Mouse (Mus musculus) stomach, embryonic 16.5 days (tissue): ENCODE measurements at regions not wholly inside any gene's neighbourhood (a gene's known extent, or its start where the extent isn't known, plus 50 kb on each side); places are given as distances from the start of the nearest gene placed in this dataset.

ENCODE experiments used
- ATAC-seq: fragments of 200-750 bp; cut with Nextera tagmentation; 2 replicates; pipeline ENCODE4 v1.8.0; 2017; ENCODE audit warnings: moderate number of reproducible peaks, moderate TSS enrichment; ENCODE audit not compliant: insufficient read depth, low FRiP score
- H3K27ac ChIP-seq: fragments of 300-500 bp; sonication (generic); 2 replicates; pipeline ENCODE4 v1.5.1; 2014; ENCODE audit warnings: low read length
- H3K27me3 ChIP-seq: fragments of 300-500 bp; sonication (generic); 2 replicates; pipeline ENCODE4 v1.6.1; 2014; ENCODE audit warnings: low read length, control low read depth, mixed read lengths; ENCODE audit not compliant: control insufficient read depth, insufficient read depth
- H3K36me3 ChIP-seq: fragments of 300-500 bp; sonication (generic); 2 replicates; pipeline ENCODE4 v1.6.1; 2014; ENCODE audit warnings: low read length; ENCODE audit not compliant: control insufficient read depth, insufficient read depth
- H3K4me1 ChIP-seq: fragments of 300-500 bp; sonication (generic); 2 replicates; pipeline ENCODE4 v1.6.1; 2014; ENCODE audit warnings: low read length, control low read depth, mixed read lengths; ENCODE audit not compliant: control insufficient read depth, insufficient read depth
- H3K4me2 ChIP-seq: fragments of 300-500 bp; sonication (generic); 2 replicates; pipeline ENCODE4 v1.6.1; 2014; ENCODE audit warnings: low read depth, low read length, mixed read lengths
- H3K4me3 ChIP-seq: fragments of 300-500 bp; sonication (generic); replicated peaks from 2 replicates; pipeline ENCODE4 v1.5.1; 2014; ENCODE audit warnings: mild to moderate bottlenecking, low read length
- H3K9ac ChIP-seq: fragments of 300-500 bp; sonication (generic); 2 replicates; pipeline ENCODE4 v1.6.1; 2014; ENCODE audit warnings: low read length
- H3K9me3 ChIP-seq: fragments of 300-500 bp; sonication (generic); replicated peaks from 2 replicates; pipeline ENCODE4 v1.6.1; 2016; ENCODE audit warnings: low read length, control low read depth; ENCODE audit not compliant: control insufficient read depth
- WGBS: fragments of 180-500 bp; shearing (Covaris S2); extraction: QIAGEN DNeasy Blood & Tissue Kit; methylation state at CpG from one replicate; pipeline ENCODE4 v1.1.7; 2014; 5-methylcytosine and 5-hydroxymethylcytosine counted together

- Histone ChIP-seq H3K4me2 (no peak overlapping the region), H3K27me3 (no peaks in the 10 kb centered on the region), H3K9me3 (no peaks in the 10 kb centered on the region), H3K9ac (no peak overlapping the region), H3K36me3 (no peaks in the 10 kb centered on the region), H3K4me3 (no peak overlapping the region), H3K4me1 (no peaks in the 10 kb centered on the region), H3K27ac (no peak overlapping the region)
- WGBS = 33% methylated on average over 6 of the region's 6 CpGs
- ATAC-seq = no peak
These were observed 61.7 kb upstream of the Lrfn2 start for GRCm38 (mm10) chr17:48870443-48870842.

GRCm38 (mm10) chr17:48877505-48877904 is 54.7 kb upstream of the Lrfn2 start:
- no peaks in the 10 kb centered on the region for H3K36me3 ChIP-seq
- 61% methylated on average over 8 of the region's 8 CpGs for WGBS

GRCm38 (mm10) chr17:48880590-48880989 is 51.6 kb upstream of the Lrfn2 start:
- no peaks in the 10 kb centered on the region for H3K27me3 ChIP-seq
- 79% methylated on average over 3 of the region's 3 CpGs for whole genome bisulfite sequencing
- H3K27ac ChIP-seq = no peak overlapping the region
- no peaks in the 10 kb centered on the region for H3K9me3 ChIP-seq
- no peak overlapping the region for H3K4me3 ChIP-seq
- no peak for ATAC-seq
- no peak overlapping the region for H3K4me2 ChIP-seq
- H3K9ac ChIP-seq = no peak overlapping the region
- H3K36me3 ChIP-seq = no peaks in the 10 kb centered on the region
- no peaks in the 10 kb centered on the region for H3K4me1 ChIP-seq

More at GRCm38 (mm10) chr17:48877505-48877904, 54.7 kb upstream of the Lrfn2 start:
- no peaks in the 10 kb centered on the region for H3K9me3 ChIP-seq
- H3K9ac ChIP-seq = no peak overlapping the region
- no peaks in the 10 kb centered on the region for H3K4me1 ChIP-seq
- H3K27me3 ChIP-seq = no peaks in the 10 kb centered on the region
- H3K4me2 ChIP-seq = no peak overlapping the region
- H3K4me3 ChIP-seq = no peak overlapping the region
- no peak for ATAC-seq
- no peak overlapping the region for H3K27ac ChIP-seq

- ATAC-seq = no peak
- no peaks in the 10 kb centered on the region for H3K9me3 ChIP-seq
- WGBS = 77% methylated on average over 5 of the region's 5 CpGs
These were observed 50.2 kb upstream of the Lrfn2 start for GRCm38 (mm10) chr17:48881946-48882345.

More at GRCm38 (mm10) chr17:48881946-48882345, 50.2 kb upstream of the Lrfn2 start:
- Histone ChIP-seq H3K27ac (no peak overlapping the region), H3K4me2 (no peak overlapping the region), H3K27me3 (no peaks in the 10 kb centered on the region), H3K4me1 (no peaks in the 10 kb centered on the region), H3K9ac (no peak overlapping the region), H3K4me3 (no peak overlapping the region), H3K36me3 (no peaks in the 10 kb centered on the region)
